Mouse (Mus musculus) G1E (cell line): ENCODE data around the gene Pygl.

Experiments
- CTCF ChIP-seq: IDR thresholded peaks from 2 replicates; pipeline ENCODE4 v1.5.1; 2012; ENCODE audit warnings: low read depth, low read length, inconsistent platforms, mixed read lengths
- GATA1 ChIP-seq: IDR thresholded peaks from 2 replicates; pipeline ENCODE4 v1.6.1; 2012; ENCODE audit warnings: borderline replicate concordance, low read length, inconsistent platforms, mixed read lengths
- GATA2 ChIP-seq: IDR thresholded peaks from 2 replicates; pipeline ENCODE4 v1.6.1; 2012; ENCODE audit warnings: low read depth, low read length, inconsistent platforms, borderline replicate concordance
- POLR2AphosphoS5 ChIP-seq: IDR thresholded peaks from 2 replicates; pipeline ENCODE4 v1.6.1; 2012; ENCODE audit warnings: low read depth, low read length, inconsistent platforms; ENCODE audit not compliant: insufficient replicate concordance
- TAL1 ChIP-seq: conservative IDR thresholded peaks from 2 replicates; pipeline ENCODE4 v1.6.1; 2012; ENCODE audit warnings: low read depth, low read length, inconsistent platforms, mixed read lengths

GRCm38 (mm10) chr12:70277071-70277939 lies 46.0 kb upstream of the Pygl start:
- TF ChIP-seq TAL1 (no peak), GATA1 (no peak), CTCF (no peak), POLR2AphosphoS5 (no peak), GATA2 (no peak)
